Mouse (Mus musculus): ENCODE results near the gene Arhgef15. TPM values are rescaled to one million over a fixed set of nuclear protein-coding genes. Genes with fewer than 3 reads are reported as not detected.
A peak's percentile ranks its signal among the peaks of the same experiment; 100 is the strongest.

The Arhgef15 gene
- polyA plus RNA-seq, 1 experiment from 2014 or later: 8.9 TPM

DNA sequence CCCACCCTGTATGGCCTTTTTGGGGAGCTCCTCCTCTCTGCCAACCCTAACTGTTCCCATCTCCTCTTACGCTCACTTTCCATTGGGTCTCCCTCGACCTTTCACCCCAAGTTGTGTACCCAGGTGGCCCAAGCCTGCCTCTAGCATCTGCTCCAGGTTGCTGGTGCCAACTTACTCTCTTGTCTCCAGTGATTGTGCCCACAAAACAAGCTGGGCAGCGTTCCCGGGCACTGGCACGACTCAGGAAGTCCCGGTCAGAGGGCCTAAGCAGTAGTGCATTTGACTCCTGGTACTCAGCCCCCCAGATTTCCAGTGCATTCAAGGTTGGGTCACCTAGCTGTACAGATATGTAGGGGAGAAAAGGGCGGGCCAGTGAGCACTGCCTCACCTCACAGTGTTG is 35.8 kb upstream of the Arhgef15 start:
- 97% methylated on average over 7 of the region's 7 CpGs for WGBS

DNA sequence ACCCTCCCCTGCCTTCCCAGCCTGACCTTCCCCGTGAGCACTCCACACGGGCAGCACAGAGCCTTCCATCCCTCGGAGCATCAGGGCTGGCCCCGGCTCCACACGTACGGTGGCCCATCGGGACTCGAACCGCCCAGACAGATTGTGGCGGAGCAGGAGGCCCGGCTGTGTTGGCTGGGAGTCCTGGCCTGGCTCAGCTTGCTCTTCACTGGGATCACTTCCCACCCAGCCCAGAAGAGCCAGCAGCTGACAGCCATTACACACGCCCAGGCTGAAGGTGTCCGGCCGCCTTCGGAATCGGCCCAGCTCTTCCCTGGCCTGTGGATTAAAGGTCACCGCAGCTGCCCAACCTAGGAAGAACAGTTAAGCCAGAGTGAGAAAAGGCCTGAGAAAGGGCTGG is 31.1 kb upstream of the Arhgef15 start:
- no peaks in the 10 kb centered on the region for H3K4me1 ChIP-seq (replicated peaks; ENCODE audit: insufficient read depth, low read length)
- no peak overlapping the region for H3K4me3 ChIP-seq (replicated peaks; ENCODE audit: low read depth, low read length)
- H3K9me3 ChIP-seq (replicated peaks; ENCODE audit: low read length): no peaks in the 10 kb centered on the region
- H3K36me3 ChIP-seq (ENCODE audit: insufficient read depth, low read length): peaks cover 61% of the 10 kb centered on the region
- no peaks in the 10 kb centered on the region for H3K27me3 ChIP-seq (ENCODE audit: insufficient read depth, low read length)
- H3K27ac ChIP-seq: no peak overlapping the region
- 90% methylated on average over 17 of the region's 17 CpGs for WGBS
- no peak overlapping the region for H3K9ac ChIP-seq (ENCODE audit: low read depth, low read length)
- ATAC-seq (replicated peaks; ENCODE audit: low FRiP score, low read depth) (no peak; the same call in 1 of the 2 replicates), DNase-seq (ENCODE audit: low spot score) (no peak)
- no peak overlapping the region for H3K4me2 ChIP-seq (ENCODE audit: low read length)
- TF ChIP-seq CTCF (IDR thresholded peaks at IDR 0.05; ENCODE audit: low read depth): no peak

More for the DNA sequence above, 35.8 kb upstream of the Arhgef15 start:
- no peak overlapping the region for H3K27ac ChIP-seq
- H3K36me3 ChIP-seq (ENCODE audit: insufficient read depth, low read length): peaks cover 69% of the 10 kb centered on the region
- H3K27me3 ChIP-seq (ENCODE audit: insufficient read depth, low read length): no peaks in the 10 kb centered on the region
- no peak overlapping the region for H3K4me3 ChIP-seq (replicated peaks; ENCODE audit: low read depth, low read length)
- no peaks in the 10 kb centered on the region for H3K4me1 ChIP-seq (replicated peaks; ENCODE audit: insufficient read depth, low read length)
- TF ChIP-seq CTCF (IDR thresholded peaks at IDR 0.05; ENCODE audit: low read depth): no peak
- no peak overlapping the region for H3K9ac ChIP-seq (ENCODE audit: low read depth, low read length)
- H3K9me3 ChIP-seq (replicated peaks; ENCODE audit: low read length): no peaks in the 10 kb centered on the region
- no peak for ATAC-seq (replicated peaks; ENCODE audit: low FRiP score, low read depth)
- H3K4me2 ChIP-seq (ENCODE audit: low read length): no peak overlapping the region
- no peak for DNase-seq (ENCODE audit: low spot score)

DNA sequence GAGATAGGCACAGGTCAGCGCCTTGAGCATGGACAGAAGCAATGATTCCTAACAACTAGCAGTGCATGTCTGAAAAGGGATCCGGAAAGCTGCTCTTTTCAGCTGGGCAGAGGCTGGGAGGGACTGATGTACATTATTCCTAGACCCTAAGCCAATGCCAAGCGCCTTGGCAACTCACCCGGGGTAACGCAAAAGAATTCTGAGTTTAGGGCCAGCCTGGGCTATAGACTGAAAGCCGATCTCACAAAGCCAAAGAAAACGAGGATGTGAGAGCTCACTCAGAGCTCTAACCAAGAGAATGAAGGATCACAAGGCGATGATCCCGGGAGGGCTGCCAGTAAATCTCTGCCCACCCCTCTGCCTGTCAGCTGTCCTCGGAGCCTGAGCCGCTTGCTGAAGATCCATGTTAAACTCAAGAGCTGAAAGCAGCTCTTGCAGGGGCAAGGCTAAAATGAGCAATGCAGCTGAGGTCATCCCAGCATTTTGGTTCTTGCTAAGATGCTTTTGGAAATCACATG is 30.1 kb upstream of the Arhgef15 start:
- 77% methylated on average over 11 of the region's 11 CpGs for WGBS
- H3K4me1 ChIP-seq (replicated peaks; ENCODE audit: insufficient read depth, low read length): no peaks in the 10 kb centered on the region
- DNase-seq (ENCODE audit: low spot score): no peak
- no peak for ATAC-seq (replicated peaks; ENCODE audit: low FRiP score, low read depth)
- H3K9me3 ChIP-seq (replicated peaks; ENCODE audit: low read length): no peaks in the 10 kb centered on the region
- peaks cover 53% of the 10 kb centered on the region for H3K36me3 ChIP-seq (ENCODE audit: insufficient read depth, low read length)
- no peak overlapping the region for H3K9ac ChIP-seq (ENCODE audit: low read depth, low read length)
- H3K27me3 ChIP-seq (ENCODE audit: insufficient read depth, low read length): no peaks in the 10 kb centered on the region
- no peak overlapping the region for H3K4me3 ChIP-seq (replicated peaks; ENCODE audit: low read depth, low read length)
- no peak overlapping the region for H3K27ac ChIP-seq
- no peak for TF ChIP-seq CTCF (IDR thresholded peaks at IDR 0.05; ENCODE audit: low read depth)
- no peak overlapping the region for H3K4me2 ChIP-seq (ENCODE audit: low read length)

DNA sequence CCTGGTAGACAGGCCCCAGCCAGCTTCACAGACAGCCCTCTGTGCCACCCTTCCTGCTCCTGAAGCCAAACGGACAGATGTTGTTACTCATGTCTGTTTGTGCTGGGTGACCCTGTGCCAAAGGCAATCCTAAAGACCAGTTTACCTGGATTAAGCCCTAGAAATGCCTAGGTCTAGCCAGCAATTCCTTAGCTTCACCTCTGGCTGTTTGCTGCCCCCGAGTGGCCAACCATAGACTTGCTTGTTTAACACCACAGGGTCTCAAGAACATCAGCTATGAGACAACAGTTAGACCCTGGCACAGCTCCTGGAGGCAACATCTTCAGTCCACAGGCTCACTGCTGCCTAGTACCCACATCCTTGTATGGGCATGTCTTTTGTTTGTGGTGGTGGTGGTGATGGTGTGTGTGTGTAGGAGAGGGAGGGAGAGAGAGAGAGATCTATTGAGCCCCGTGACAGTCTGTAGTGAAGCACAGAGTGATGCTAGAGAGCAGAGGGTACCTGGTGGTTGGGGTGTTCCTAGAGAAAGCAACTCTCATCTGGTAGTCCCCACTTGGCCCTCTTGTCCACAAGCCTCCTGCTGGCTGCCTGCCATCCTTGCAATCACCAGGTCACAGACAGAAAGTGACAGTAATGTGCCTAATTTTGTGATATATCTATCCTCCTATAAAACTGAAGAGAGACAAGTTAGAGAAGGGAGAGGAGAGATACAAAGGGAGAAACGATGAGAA is 25.5 kb upstream of the Arhgef15 start:
- H3K9me3 ChIP-seq (replicated peaks; ENCODE audit: low read length): no peaks in the 10 kb centered on the region
- no peaks in the 10 kb centered on the region for H3K27me3 ChIP-seq (ENCODE audit: insufficient read depth, low read length)
- no peak overlapping the region for H3K4me3 ChIP-seq (replicated peaks; ENCODE audit: low read depth, low read length)
- peaks cover 14% of the 10 kb centered on the region; the same call in 1 of the 2 replicates for H3K36me3 ChIP-seq (ENCODE audit: insufficient read depth, low read length)
- WGBS: 31% methylated on average over 4 of the region's 4 CpGs
- H3K4me2 ChIP-seq (ENCODE audit: low read length): no peak overlapping the region
- ATAC-seq (replicated peaks; ENCODE audit: low FRiP score, low read depth): peak; percentile 36; the same call in 1 of the 2 replicates
- peak; percentile 90 for DNase-seq (ENCODE audit: low spot score)
- no peak overlapping the region for H3K9ac ChIP-seq (ENCODE audit: low read depth, low read length)
- no peaks in the 10 kb centered on the region for H3K4me1 ChIP-seq (replicated peaks; ENCODE audit: insufficient read depth, low read length)
- peak; percentile 96 for TF ChIP-seq CTCF (IDR thresholded peaks at IDR 0.05; ENCODE audit: low read depth)
- no peak overlapping the region for H3K27ac ChIP-seq

DNA sequence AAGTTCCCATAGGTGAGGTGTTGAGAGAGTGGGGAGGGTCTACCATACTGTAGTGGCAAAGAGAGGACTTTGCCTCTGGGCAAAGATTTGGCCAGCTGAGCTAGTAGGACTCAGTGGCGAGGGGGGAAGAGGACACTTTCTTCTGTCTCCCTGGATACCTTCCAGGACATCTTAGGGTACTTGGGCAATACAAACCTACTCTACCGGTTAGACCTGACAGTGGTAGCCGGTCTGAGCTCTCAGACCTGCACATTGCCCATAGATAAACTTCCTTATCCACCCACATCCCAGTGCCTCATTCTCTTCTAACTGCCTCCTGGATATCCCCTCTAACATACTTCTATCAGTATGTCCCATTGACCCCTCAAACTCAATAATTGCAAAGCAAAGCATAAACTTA is 23.6 kb upstream of the Arhgef15 start:
- Histone ChIP-seq H3K9me3 (replicated peaks; ENCODE audit: low read length) (no peaks in the 10 kb centered on the region), H3K27ac (no peak overlapping the region), H3K9ac (ENCODE audit: low read depth, low read length) (no peak overlapping the region), H3K27me3 (ENCODE audit: insufficient read depth, low read length) (no peaks in the 10 kb centered on the region), H3K36me3 (ENCODE audit: insufficient read depth, low read length) (no peaks in the 10 kb centered on the region), H3K4me1 (replicated peaks; ENCODE audit: insufficient read depth, low read length) (no peaks in the 10 kb centered on the region), H3K4me2 (ENCODE audit: low read length) (no peak overlapping the region), H3K4me3 (replicated peaks; ENCODE audit: low read depth, low read length) (no peak overlapping the region)
- 79% methylated on average over 3 of the region's 3 CpGs for WGBS
- DNase-seq (ENCODE audit: low spot score) (no peak), ATAC-seq (replicated peaks; ENCODE audit: low FRiP score, low read depth) (no peak)
- TF ChIP-seq CTCF (IDR thresholded peaks at IDR 0.05; ENCODE audit: low read depth): no peak

DNA sequence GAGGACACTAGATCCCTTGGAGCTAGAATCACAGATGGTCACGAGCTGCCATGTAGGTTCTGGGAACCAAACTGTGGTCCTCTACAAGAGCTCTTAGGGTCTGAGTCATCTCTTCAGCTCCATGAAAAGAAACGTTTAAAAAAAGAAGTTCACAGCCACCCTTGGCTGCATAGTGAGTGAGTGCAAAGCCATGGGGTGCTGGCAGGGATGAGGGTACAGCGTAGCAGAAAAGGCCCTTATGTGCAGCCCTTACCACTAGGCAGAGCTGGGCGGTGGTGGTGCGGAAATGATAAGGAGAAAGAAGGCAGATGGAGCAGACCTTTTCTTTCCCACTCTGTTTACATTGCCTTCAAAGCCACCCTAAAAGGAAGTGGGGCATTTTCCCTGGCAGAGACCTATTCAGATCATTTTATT is 22.0 kb upstream of the Arhgef15 start:
- H3K9ac ChIP-seq (ENCODE audit: low read depth, low read length): no peak overlapping the region
- ATAC-seq (replicated peaks; ENCODE audit: low FRiP score, low read depth) (no peak), DNase-seq (ENCODE audit: low spot score) (no peak)
- 63% methylated on average over 5 of the region's 5 CpGs for WGBS
- H3K4me2 ChIP-seq (ENCODE audit: low read length): no peak overlapping the region
- H3K9me3 ChIP-seq (replicated peaks; ENCODE audit: low read length): no peaks in the 10 kb centered on the region
- no peaks in the 10 kb centered on the region for H3K4me1 ChIP-seq (replicated peaks; ENCODE audit: insufficient read depth, low read length)
- no peaks in the 10 kb centered on the region for H3K36me3 ChIP-seq (ENCODE audit: insufficient read depth, low read length)
- H3K27me3 ChIP-seq (ENCODE audit: insufficient read depth, low read length): no peaks in the 10 kb centered on the region
- TF ChIP-seq CTCF (IDR thresholded peaks at IDR 0.05; ENCODE audit: low read depth): no peak
- H3K4me3 ChIP-seq (replicated peaks; ENCODE audit: low read depth, low read length): no peak overlapping the region
- H3K27ac ChIP-seq: no peak overlapping the region
